Mouse (Mus musculus): Measurements from ENCODE around the gene Gchfr. TPM values are rescaled to one million over a fixed set of nuclear protein-coding genes. Genes with fewer than 3 reads are reported as not detected.

The Gchfr gene
- polyA plus RNA-seq, 1 experiment from 2014 or later, result 263 TPM

DNA sequence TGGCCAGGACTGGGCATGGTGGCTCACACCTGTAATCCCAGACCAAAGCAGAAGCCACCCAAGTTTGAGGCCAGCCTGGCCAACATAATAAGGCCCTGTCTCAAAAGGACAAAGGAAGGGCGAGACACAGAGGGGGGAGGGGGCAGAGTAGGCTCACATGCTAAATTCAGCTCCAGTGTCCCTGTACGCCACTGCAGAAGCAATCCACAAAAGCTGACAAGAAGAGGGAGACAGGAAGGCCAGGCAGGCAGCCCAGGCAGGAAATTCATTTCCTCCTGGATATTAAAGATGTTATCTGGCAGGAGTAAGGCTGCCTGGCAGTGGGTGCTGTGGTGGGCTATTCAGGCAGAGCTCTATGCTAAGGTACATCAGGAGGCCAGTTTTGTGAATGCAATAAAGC is 6.3 kb upstream of the Gchfr start:
- ATAC-seq (no peak), DNase-seq (no peak)
- no peaks in the 10 kb centered on the region for H3K9me3 ChIP-seq (ENCODE audit: low read length)
- 0 out of 2 replicates have a peak, but pooled peaks cover 5% of the 10 kb centered on the region for H3K4me1 ChIP-seq (ENCODE audit: insufficient read depth)
- no peaks in the 10 kb centered on the region for H3K36me3 ChIP-seq (replicated peaks; ENCODE audit: insufficient read depth, low read length)
- H3K27me3 ChIP-seq (ENCODE audit: insufficient read depth, low read length), result no peaks in the 10 kb centered on the region
- H3K4me3 ChIP-seq (ENCODE audit: low read depth, low read length), result no peak overlapping the region
- 62% methylated on average over 2 of the region's 2 CpGs for WGBS (ENCODE audit: insufficient replicate concordance)
- no peak overlapping the region for H3K27ac ChIP-seq (ENCODE audit: low read depth)
- H3K4me2 ChIP-seq (ENCODE audit: low read depth, low read length), result no peak overlapping the region
- no peak for TF ChIP-seq EP300 (IDR thresholded peaks at IDR 0.05; ENCODE audit: low read depth)
- TF ChIP-seq CTCF (IDR thresholded peaks at IDR 0.05; ENCODE audit: low read depth), result no peak
- H3K9ac ChIP-seq (replicated peaks), result no peak overlapping the region

DNA sequence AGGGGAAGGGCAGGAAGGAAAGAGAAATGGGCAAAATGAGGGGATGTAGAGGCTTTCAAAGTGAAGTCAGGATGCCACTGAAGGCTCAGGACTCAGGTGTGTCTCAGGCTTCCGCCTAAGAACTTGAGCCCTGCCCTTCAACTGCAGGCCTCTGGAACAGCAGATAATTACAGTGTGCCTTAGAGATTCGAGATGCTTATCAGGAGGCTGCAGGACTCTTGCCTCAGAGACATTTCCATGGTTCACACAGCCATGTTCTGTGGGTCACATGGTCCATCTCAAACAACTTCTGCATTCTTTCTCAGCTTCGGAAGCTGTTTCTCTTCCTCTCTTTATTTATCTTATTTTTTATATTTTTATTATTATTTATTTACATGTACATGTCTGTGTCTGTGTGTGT is 4.4 kb upstream of the Gchfr start:
- Histone ChIP-seq H3K27me3 (ENCODE audit: insufficient read depth, low read length) (no peaks in the 10 kb centered on the region), H3K4me2 (ENCODE audit: low read depth, low read length) (no peak overlapping the region)

DNA sequence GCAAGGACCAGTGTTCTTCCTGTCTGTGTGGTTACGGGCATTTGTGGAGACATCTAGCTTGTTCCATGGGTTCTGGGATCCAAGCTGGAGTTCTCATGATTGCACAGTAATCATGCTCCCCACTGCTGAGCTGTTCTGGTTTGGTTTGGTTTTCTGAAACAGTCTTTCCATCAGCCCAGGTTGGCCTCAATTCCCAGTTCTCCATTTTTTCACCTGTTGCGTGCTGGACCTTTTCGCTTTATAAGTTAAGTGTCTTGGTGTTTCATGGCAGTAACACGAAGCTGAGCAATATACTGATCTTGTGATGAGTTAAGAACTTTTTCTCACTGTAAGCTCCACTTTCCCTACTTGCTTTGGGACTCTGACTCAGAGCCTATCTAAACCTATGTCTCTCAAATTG is 3.6 kb upstream of the Gchfr start:
- Histone ChIP-seq H3K4me2 (ENCODE audit: low read depth, low read length) (no peak overlapping the region), H3K36me3 (replicated peaks; ENCODE audit: insufficient read depth, low read length) (no peaks in the 10 kb centered on the region), H3K9me3 (ENCODE audit: low read length) (no peaks in the 10 kb centered on the region), H3K4me1 (ENCODE audit: insufficient read depth) (peaks cover 17% of the 10 kb centered on the region), H3K9ac (replicated peaks) (no peak overlapping the region), H3K27ac (ENCODE audit: low read depth) (no peak overlapping the region), H3K27me3 (ENCODE audit: insufficient read depth, low read length) (no peaks in the 10 kb centered on the region), H3K4me3 (ENCODE audit: low read depth, low read length) (no peak overlapping the region)
- TF ChIP-seq EP300 (IDR thresholded peaks at IDR 0.05; ENCODE audit: low read depth), result no peak
- TF ChIP-seq CTCF (IDR thresholded peaks at IDR 0.05; ENCODE audit: low read depth), result no peak
- WGBS (ENCODE audit: insufficient replicate concordance), result 83% methylated on average over 4 of the region's 4 CpGs
- DNase-seq (no peak), ATAC-seq (no peak)

More for the DNA sequence above, 4.4 kb upstream of the Gchfr start:
- DNase-seq, result no peak
- no peak overlapping the region for H3K9ac ChIP-seq (replicated peaks)
- H3K4me3 ChIP-seq (ENCODE audit: low read depth, low read length), result no peak overlapping the region
- H3K36me3 ChIP-seq (replicated peaks; ENCODE audit: insufficient read depth, low read length), result no peaks in the 10 kb centered on the region
- H3K27ac ChIP-seq (ENCODE audit: low read depth), result no peak overlapping the region
- WGBS (ENCODE audit: insufficient replicate concordance), result 22% methylated on average over 3 of the region's 3 CpGs
- no peaks in the 10 kb centered on the region for H3K9me3 ChIP-seq (ENCODE audit: low read length)
- H3K4me1 ChIP-seq (ENCODE audit: insufficient read depth), result peaks cover 17% of the 10 kb centered on the region
- no peak for ATAC-seq
- TF ChIP-seq EP300 (IDR thresholded peaks at IDR 0.05; ENCODE audit: low read depth) (peak; percentile 35; the same call in 1 of the 2 replicates), CTCF (IDR thresholded peaks at IDR 0.05; ENCODE audit: low read depth) (no peak)

DNA sequence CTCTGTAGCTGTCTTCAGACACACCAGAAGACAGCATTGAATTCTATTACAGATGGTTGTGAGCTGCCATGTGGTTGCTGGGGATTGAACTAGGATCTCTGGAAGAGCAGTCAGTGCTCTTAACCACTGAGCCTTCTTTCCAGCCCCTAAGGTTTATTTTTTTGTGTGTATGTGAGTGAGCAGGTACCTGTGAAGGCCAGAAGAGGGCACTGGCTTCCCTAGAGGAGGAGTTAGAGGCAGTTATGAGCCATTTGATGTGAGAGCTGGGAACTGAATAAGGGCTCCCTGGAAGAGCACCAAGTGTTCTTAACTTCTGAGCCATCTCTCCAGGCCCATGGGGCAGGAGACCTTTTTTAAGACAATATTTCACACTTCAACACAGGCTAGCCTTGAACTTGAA is 2.2 kb upstream of the Gchfr start:
- Histone ChIP-seq H3K27me3 (ENCODE audit: insufficient read depth, low read length) (no peaks in the 10 kb centered on the region), H3K9me3 (ENCODE audit: low read length) (no peaks in the 10 kb centered on the region)
- DNase-seq, result no peak

DNA sequence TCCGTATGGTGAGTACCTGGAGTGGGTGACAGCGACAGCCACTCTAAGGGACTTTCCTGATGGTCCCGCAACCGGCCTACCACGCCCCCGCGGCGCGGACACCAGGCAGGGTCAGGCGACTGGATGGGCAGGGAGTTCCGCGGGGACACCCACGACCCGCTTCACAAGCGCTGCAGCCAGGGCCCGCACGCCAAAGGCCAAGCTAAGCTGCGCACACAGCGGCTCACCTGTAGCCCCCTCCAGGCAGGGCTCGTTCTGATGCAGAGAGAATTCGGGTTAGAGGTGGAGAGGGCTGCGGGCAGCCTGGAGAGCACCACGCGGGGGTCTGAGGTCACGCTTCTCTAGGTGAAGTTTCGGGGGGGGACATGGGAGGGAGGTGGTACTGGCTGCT is 288 bp downstream of the Gchfr start:
- Histone ChIP-seq H3K4me1 (ENCODE audit: insufficient read depth) (peaks cover 32% of the 10 kb centered on the region), H3K4me3 (ENCODE audit: low read depth, low read length) (peak overlapping the region; percentile 58), H3K27ac (ENCODE audit: low read depth) (peak overlapping the region; percentile 83), H3K4me2 (ENCODE audit: low read depth, low read length) (peak overlapping the region; percentile 79), H3K27me3 (ENCODE audit: insufficient read depth, low read length) (no peaks in the 10 kb centered on the region), H3K9ac (replicated peaks) (peak overlapping the region; percentile 74), H3K36me3 (replicated peaks; ENCODE audit: insufficient read depth, low read length) (peaks cover 9% of the 10 kb centered on the region), H3K9me3 (ENCODE audit: low read length) (no peaks in the 10 kb centered on the region)
- TF ChIP-seq EP300 (IDR thresholded peaks at IDR 0.05; ENCODE audit: low read depth) (no peak), CTCF (IDR thresholded peaks at IDR 0.05; ENCODE audit: low read depth) (no peak; the same call in 1 of the 2 replicates)
- ATAC-seq, result 0 out of 2 replicates have a peak, but pooled peaks have one; percentile 18
- 4% methylated on average over 26 of the region's 26 CpGs for WGBS (ENCODE audit: insufficient replicate concordance)
- DNase-seq, result no peak

More for the DNA sequence above, 2.2 kb upstream of the Gchfr start:
- Histone ChIP-seq H3K9ac (replicated peaks) (no peak overlapping the region), H3K4me3 (ENCODE audit: low read depth, low read length) (no peak overlapping the region), H3K4me1 (ENCODE audit: insufficient read depth) (peaks cover 17% of the 10 kb centered on the region), H3K27ac (ENCODE audit: low read depth) (no peak overlapping the region), H3K36me3 (replicated peaks; ENCODE audit: insufficient read depth, low read length) (no peaks in the 10 kb centered on the region), H3K4me2 (ENCODE audit: low read depth, low read length) (no peak overlapping the region)
- TF ChIP-seq EP300 (IDR thresholded peaks at IDR 0.05; ENCODE audit: low read depth) (no peak), CTCF (IDR thresholded peaks at IDR 0.05; ENCODE audit: low read depth) (peak; percentile 34)
- no peak for ATAC-seq

DNA sequence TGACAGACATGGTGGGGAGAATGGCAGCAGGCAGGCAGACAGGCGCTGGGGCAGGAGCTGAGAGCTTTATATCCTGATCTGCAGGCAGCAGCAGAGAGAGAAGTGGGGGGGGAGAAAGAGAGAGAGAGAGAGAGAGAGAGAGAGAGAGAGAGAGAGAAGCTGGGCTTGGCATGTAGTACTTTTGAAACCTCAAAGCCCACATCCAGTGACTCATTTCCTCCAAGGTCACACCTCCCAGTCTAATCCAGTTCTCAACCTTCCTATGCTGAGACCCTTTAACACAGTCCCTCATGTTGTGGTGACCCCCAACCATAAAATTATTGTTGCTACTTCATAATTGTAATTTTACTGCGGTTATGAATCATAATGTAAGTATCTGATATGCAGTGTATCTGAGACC is 2.7 kb downstream of the Gchfr start:
- Histone ChIP-seq H3K27ac (ENCODE audit: low read depth) (no peak overlapping the region), H3K9me3 (ENCODE audit: low read length) (no peaks in the 10 kb centered on the region), H3K27me3 (ENCODE audit: insufficient read depth, low read length) (no peaks in the 10 kb centered on the region), H3K4me2 (ENCODE audit: low read depth, low read length) (no peak overlapping the region), H3K4me1 (ENCODE audit: insufficient read depth) (peaks cover 43% of the 10 kb centered on the region), H3K4me3 (ENCODE audit: low read depth, low read length) (no peak overlapping the region), H3K9ac (replicated peaks) (no peak overlapping the region), H3K36me3 (replicated peaks; ENCODE audit: insufficient read depth, low read length) (peaks cover 9% of the 10 kb centered on the region)
- DNase-seq (no peak), ATAC-seq (no peak)
- WGBS (ENCODE audit: insufficient replicate concordance), result 76% methylated on average over 2 of the region's 2 CpGs
- TF ChIP-seq CTCF (IDR thresholded peaks at IDR 0.05; ENCODE audit: low read depth), result no peak
- no peak for TF ChIP-seq EP300 (IDR thresholded peaks at IDR 0.05; ENCODE audit: low read depth)

DNA sequence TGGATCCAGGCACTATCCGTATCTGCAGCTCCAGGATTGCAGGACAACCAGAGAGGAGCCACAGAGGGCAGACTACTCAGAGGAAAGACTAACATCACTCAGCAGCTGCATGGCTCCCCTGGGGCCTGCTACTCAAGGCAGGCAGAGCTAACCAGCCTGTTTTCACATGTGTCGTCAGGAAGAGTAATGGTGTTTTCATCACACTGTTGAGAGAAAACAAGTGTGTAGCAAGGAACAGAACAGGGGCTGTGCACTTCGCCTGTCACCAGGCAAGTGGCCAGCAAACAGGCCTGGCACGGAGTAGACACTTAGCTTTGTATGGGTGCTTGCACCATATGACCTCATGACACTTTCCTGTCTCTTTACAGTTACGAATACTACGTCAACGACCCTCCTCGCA is 4.0 kb downstream of the Gchfr start:
- peaks cover 42% of the 10 kb centered on the region for H3K4me1 ChIP-seq (ENCODE audit: insufficient read depth)
- no peaks in the 10 kb centered on the region for H3K9me3 ChIP-seq (ENCODE audit: low read length)
- no peak overlapping the region for H3K4me2 ChIP-seq (ENCODE audit: low read depth, low read length)
- H3K36me3 ChIP-seq (replicated peaks; ENCODE audit: insufficient read depth, low read length), result peaks cover 9% of the 10 kb centered on the region
- no peak for DNase-seq
- no peak overlapping the region for H3K27ac ChIP-seq (ENCODE audit: low read depth)
- TF ChIP-seq EP300 (IDR thresholded peaks at IDR 0.05; ENCODE audit: low read depth), result no peak
- no peak for TF ChIP-seq CTCF (IDR thresholded peaks at IDR 0.05; ENCODE audit: low read depth)
- H3K9ac ChIP-seq (replicated peaks), result no peak overlapping the region
- WGBS (ENCODE audit: insufficient replicate concordance), result 75% methylated on average over 8 of the region's 8 CpGs
- no peak for ATAC-seq
- H3K27me3 ChIP-seq (ENCODE audit: insufficient read depth, low read length), result no peaks in the 10 kb centered on the region
- no peak overlapping the region for H3K4me3 ChIP-seq (ENCODE audit: low read depth, low read length)
